Mouse (Mus musculus) cerebellum, adult 11 months (tissue): Measurements from ENCODE around the gene Ubtd1.

Experiments
- DNase-seq: peaks from one replicate; pipeline ENCODE4 v3.0.0; 2022

Ubtd1 gene

GRCm38 (mm10) chr19:41994023-41994422 is 12.5 kb downstream of the Ubtd1 start:
- DNase-seq: no peak

- DNase-seq: no peak
These were observed 13.9 kb downstream of the Ubtd1 start for GRCm38 (mm10) chr19:41995483-41995882.

GRCm38 (mm10) chr19:41997090-41997489 is 15.5 kb downstream of the Ubtd1 start:
- no peak for DNase-seq

GRCm38 (mm10) chr19:41998770-41999548 is 17.4 kb downstream of the Ubtd1 start:
- no peak for DNase-seq

- DNase-seq: no peak
These were observed 18.2 kb downstream of the Ubtd1 start for GRCm38 (mm10) chr19:41999688-42000283.

GRCm38 (mm10) chr19:42000446-42000958 is 18.9 kb downstream of the Ubtd1 start:
- DNase-seq: no peak

- DNase-seq: no peak
These were observed 19.9 kb downstream of the Ubtd1 start for GRCm38 (mm10) chr19:42001253-42001980.

GRCm38 (mm10) chr19:42004258-42004657 is 22.7 kb downstream of the Ubtd1 start:
- no peak for DNase-seq

- no peak for DNase-seq
These were observed 24.1 kb downstream of the Ubtd1 start for GRCm38 (mm10) chr19:42005616-42006015.

GRCm38 (mm10) chr19:42006568-42006967 is 25.0 kb downstream of the Ubtd1 start:
- no peak for DNase-seq

GRCm38 (mm10) chr19:42008586-42008985 is 27.0 kb downstream of the Ubtd1 start:
- DNase-seq: no peak

- no peak for DNase-seq
These were observed 27.5 kb downstream of the Ubtd1 start for GRCm38 (mm10) chr19:42009067-42009466.

GRCm38 (mm10) chr19:42010436-42010835 is 28.9 kb downstream of the Ubtd1 start:
- no peak for DNase-seq

GRCm38 (mm10) chr19:42011123-42011522 is 29.6 kb downstream of the Ubtd1 start:
- DNase-seq: no peak

GRCm38 (mm10) chr19:42014231-42014825 is 32.8 kb downstream of the Ubtd1 start:
- DNase-seq: no peak

- DNase-seq: no peak
These were observed 33.4 kb downstream of the Ubtd1 start for GRCm38 (mm10) chr19:42015001-42015400.

GRCm38 (mm10) chr19:42016251-42016650 is 34.7 kb downstream of the Ubtd1 start:
- no peak for DNase-seq

GRCm38 (mm10) chr19:42016840-42017239 is 35.3 kb downstream of the Ubtd1 start:
- DNase-seq: no peak

GRCm38 (mm10) chr19:42017399-42018247 is 36.1 kb downstream of the Ubtd1 start:
- DNase-seq: peak; percentile 90

GRCm38 (mm10) chr19:42019011-42019522 is 37.5 kb downstream of the Ubtd1 start:
- DNase-seq: no peak

GRCm38 (mm10) chr19:42021681-42022541 is 40.3 kb downstream of the Ubtd1 start:
- DNase-seq: no peak
